ENCODE assay signal across 8 mouse cellular contexts in the genomic region with DNA sequence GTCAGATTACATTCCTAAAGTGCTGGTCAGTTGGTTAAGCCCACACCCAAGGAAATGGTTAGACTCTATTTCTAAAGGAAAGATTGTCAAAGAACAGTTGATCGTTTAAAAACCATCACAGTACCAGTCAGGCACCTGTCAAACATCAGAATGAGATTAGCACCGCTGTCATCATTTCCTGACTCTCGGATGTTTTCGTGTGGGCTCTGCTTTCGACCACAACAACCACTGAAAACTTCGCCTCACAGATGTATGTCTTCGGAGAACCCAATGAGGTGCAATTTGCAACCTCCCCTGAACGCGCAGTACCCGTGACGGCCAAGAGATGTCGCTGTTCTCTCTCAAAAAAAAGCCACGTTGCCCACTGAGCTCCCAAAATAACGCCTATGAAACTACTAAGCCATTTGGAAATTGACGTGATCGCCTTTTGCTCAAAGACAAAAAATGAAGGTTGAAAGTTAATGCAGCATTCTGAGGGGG.
DNase-seq lines count a peak whose midpoint lies in the region; ATAC-seq lines count a peak whose summit lies in the region.

No protein-coding gene starts in this region.

- intact Hi-C loops in left cerebral cortex, postnatal 25 days (cut with DNase I), result loop anchor here (1.0 to 5.0 kb wide), 4 partner anchors 104 to 749 kb away; a partner anchor contains a TSS

- H3K9me3 ChIP-seq in midbrain, embryonic 11.5 days (ENCODE audit: control insufficient read depth, low read length), result no peaks in the 10 kb centered on the region

- H3K4me2 ChIP-seq in midbrain, embryonic 11.5 days, result no peak overlapping the region

- no peak overlapping the region for H3K4me3 ChIP-seq in midbrain, embryonic 11.5 days (ENCODE audit: low read depth, low read length)

- no peak overlapping the region for H3K27ac ChIP-seq in midbrain, embryonic 11.5 days (ENCODE audit: low read depth, low read length)

- no peaks in the 10 kb centered on the region for H3K4me1 ChIP-seq in midbrain, embryonic 11.5 days (ENCODE audit: control insufficient read depth, insufficient read depth, low read length)

- no peaks in the 10 kb centered on the region for H3K27me3 ChIP-seq in midbrain, embryonic 11.5 days (ENCODE audit: control insufficient read depth, insufficient read depth, low read length)

- no peak overlapping the region for H3K9ac ChIP-seq in midbrain, embryonic 11.5 days (ENCODE audit: low read length)

- peak; percentile 94 for DNase-seq in T-cell, adult 2 months (ENCODE audit: low spot score)
- peak; percentile 84 for DNase-seq in cerebellum, postnatal 14 days
- DNase-seq in gastrocnemius, adult 8-10 months (ENCODE audit: low spot score in 2 of 2), result peak; percentile 15 to 22
- peak; percentile 78 to 81 for DNase-seq in left cerebral cortex, postnatal 25 days (ENCODE audit: low spot score in 2 of 2)
- peak; percentile 99 for DNase-seq in midbrain, embryonic 11.5 days (ENCODE audit: low spot score, missing footprints)
- DNase-seq in right cerebral cortex, postnatal 36 days (ENCODE audit: low spot score in 2 of 2), result peak; percentile 49
- peak; percentile 60 to 80 for DNase-seq in urinary bladder, postnatal 4 days (ENCODE audit: low spot score in 2 of 2)

- WGBS in midbrain, embryonic 11.5 days, result 8% methylated on average over 16 of the region's 16 CpGs

- ATAC-seq in inflammation-experienced regulatory T-cells, adult 6 months, result peak; percentile 86
- ATAC-seq in midbrain, embryonic 11.5 days (ENCODE audit: low FRiP score), result 0 out of 2 replicates have a peak, but pooled peaks have one; percentile 28

- no peaks in the 10 kb centered on the region for H3K36me3 ChIP-seq in midbrain, embryonic 11.5 days (ENCODE audit: control insufficient read depth, insufficient read depth, low read length)

Comparison
In these comparisons a context has a peak if more than half of its experiments do, and no peak if none do; other contexts are left out.
1. DNase-seq: peak in every context shown above with its lines; median percentile 99 in midbrain, embryonic 11.5 days; 94 in T-cell, adult 2 months; 84 in cerebellum, postnatal 14 days; 80 in left cerebral cortex, postnatal 25 days; 70 in urinary bladder, postnatal 4 days; 49 in right cerebral cortex, postnatal 36 days; 18 in gastrocnemius, adult 8-10 months.